Mouse (Mus musculus): ENCODE data around the gene Asna1. TPM values are rescaled to one million over a fixed set of nuclear protein-coding genes. Genes with fewer than 3 reads are reported as not detected.

The Asna1 gene
- polyA plus RNA-seq, 1 experiment from 2014 or later, result 154 TPM

GRCm38 (mm10) chr8:85023846-85024245 is 1.2 kb downstream of the Asna1 start:
- H3K36me3 ChIP-seq (ENCODE audit: insufficient read depth, low read length), result peaks cover 27% of the 10 kb centered on the region

GRCm38 (mm10) chr8:85021514-85022055 is 3.5 kb downstream of the Asna1 start:
- no peak for ATAC-seq (ENCODE audit: low FRiP score, low TSS enrichment)
- H3K9ac ChIP-seq (replicated peaks; ENCODE audit: low read length), result no peak overlapping the region
- peaks cover 19% of the 10 kb centered on the region for H3K4me1 ChIP-seq (ENCODE audit: insufficient read depth, low read length)
- H3K27ac ChIP-seq (ENCODE audit: low read length), result no peak overlapping the region
- H3K9me3 ChIP-seq (ENCODE audit: low read length), result no peaks in the 10 kb centered on the region
- H3K27me3 ChIP-seq (ENCODE audit: insufficient read depth, low read length), result no peaks in the 10 kb centered on the region
- H3K4me3 ChIP-seq (ENCODE audit: low read length), result no peak overlapping the region
- 95% methylated on average over 3 of the region's 3 CpGs for WGBS
- H3K4me2 ChIP-seq (replicated peaks; ENCODE audit: low read depth, low read length), result no peak overlapping the region
- peaks cover 40% of the 10 kb centered on the region for H3K36me3 ChIP-seq (ENCODE audit: insufficient read depth, low read length)

More at GRCm38 (mm10) chr8:85023846-85024245, 1.2 kb downstream of the Asna1 start:
- no peak overlapping the region for H3K9ac ChIP-seq (replicated peaks; ENCODE audit: low read length)
- peak overlapping the region; percentile 83; the same call in 1 of the 2 replicates for H3K4me2 ChIP-seq (replicated peaks; ENCODE audit: low read depth, low read length)
- peaks cover 30% of the 10 kb centered on the region for H3K4me1 ChIP-seq (ENCODE audit: insufficient read depth, low read length)
- ATAC-seq (ENCODE audit: low FRiP score, low TSS enrichment), result no peak
- H3K4me3 ChIP-seq (ENCODE audit: low read length), result peak overlapping the region; percentile 73; the same call in 1 of the 2 replicates
- 93% methylated on average over 3 of the region's 3 CpGs for WGBS
- H3K27ac ChIP-seq (ENCODE audit: low read length), result no peak overlapping the region
- H3K27me3 ChIP-seq (ENCODE audit: insufficient read depth, low read length), result no peaks in the 10 kb centered on the region
- H3K9me3 ChIP-seq (ENCODE audit: low read length), result no peaks in the 10 kb centered on the region

- Histone ChIP-seq H3K9ac (replicated peaks; ENCODE audit: low read length) (no peak overlapping the region), H3K4me2 (replicated peaks; ENCODE audit: low read depth, low read length) (no peak overlapping the region), H3K4me1 (ENCODE audit: insufficient read depth, low read length) (no peaks in the 10 kb centered on the region), H3K27ac (ENCODE audit: low read length) (no peak overlapping the region), H3K9me3 (ENCODE audit: low read length) (no peaks in the 10 kb centered on the region), H3K4me3 (ENCODE audit: low read length) (no peak overlapping the region), H3K36me3 (ENCODE audit: insufficient read depth, low read length) (peaks cover 30% of the 10 kb centered on the region), H3K27me3 (ENCODE audit: insufficient read depth, low read length) (peaks cover 15% of the 10 kb centered on the region)
- ATAC-seq (ENCODE audit: low FRiP score, low TSS enrichment), result no peak
- WGBS, result 61% methylated on average over 5 of the region's 5 CpGs
These were observed 7.9 kb downstream of the Asna1 start for GRCm38 (mm10) chr8:85017209-85017608.

GRCm38 (mm10) chr8:85016724-85017123 is 8.4 kb downstream of the Asna1 start:
- H3K36me3 ChIP-seq (ENCODE audit: insufficient read depth, low read length), result peaks cover 26% of the 10 kb centered on the region
- ATAC-seq (ENCODE audit: low FRiP score, low TSS enrichment), result no peak
- H3K27ac ChIP-seq (ENCODE audit: low read length), result no peak overlapping the region
- H3K9me3 ChIP-seq (ENCODE audit: low read length), result no peaks in the 10 kb centered on the region
- WGBS, result 67% methylated on average over 10 of the region's 10 CpGs
- no peak overlapping the region for H3K4me2 ChIP-seq (replicated peaks; ENCODE audit: low read depth, low read length)
- H3K9ac ChIP-seq (replicated peaks; ENCODE audit: low read length), result no peak overlapping the region
- peaks cover 15% of the 10 kb centered on the region for H3K27me3 ChIP-seq (ENCODE audit: insufficient read depth, low read length)
- no peaks in the 10 kb centered on the region for H3K4me1 ChIP-seq (ENCODE audit: insufficient read depth, low read length)
- H3K4me3 ChIP-seq (ENCODE audit: low read length), result no peak overlapping the region

- Histone ChIP-seq H3K27me3 (ENCODE audit: insufficient read depth, low read length) (peaks cover 28% of the 10 kb centered on the region), H3K4me1 (ENCODE audit: insufficient read depth, low read length) (no peaks in the 10 kb centered on the region), H3K9me3 (ENCODE audit: low read length) (no peaks in the 10 kb centered on the region), H3K4me2 (replicated peaks; ENCODE audit: low read depth, low read length) (peak within 1 kb of the TSS; percentile 59), H3K9ac (replicated peaks; ENCODE audit: low read length) (peak within 1 kb of the TSS; percentile 40; the same call in 1 of the 2 replicates), H3K27ac (ENCODE audit: low read length) (no peak within 1 kb of the TSS), H3K36me3 (ENCODE audit: insufficient read depth, low read length) (peaks cover 17% of the 10 kb centered on the region), H3K4me3 (ENCODE audit: low read length) (peak within 1 kb of the TSS; percentile 35)
- 43% methylated on average over 2 of the region's 2 CpGs for WGBS
- ATAC-seq (ENCODE audit: low FRiP score, low TSS enrichment), result no peak
These were observed 10.7 kb downstream of the Asna1 start, which contains the start of gene Best2 for GRCm38 (mm10) chr8:85014431-85014830. TSS of gene Best2 (minus strand) at chr8:85014531.

- WGBS, result 6% methylated on average over 26 of the region's 26 CpGs
- peak overlapping the region; percentile 35 for H3K4me3 ChIP-seq (ENCODE audit: low read length)
- peak; percentile 72 for ATAC-seq (ENCODE audit: low FRiP score, low TSS enrichment)
- H3K9me3 ChIP-seq (ENCODE audit: low read length), result no peaks in the 10 kb centered on the region
- peak overlapping the region; percentile 40; the same call in 1 of the 2 replicates for H3K9ac ChIP-seq (replicated peaks; ENCODE audit: low read length)
- peak overlapping the region; percentile 59 for H3K4me2 ChIP-seq (replicated peaks; ENCODE audit: low read depth, low read length)
- H3K36me3 ChIP-seq (ENCODE audit: insufficient read depth, low read length), result peaks cover 8% of the 10 kb centered on the region
- no peaks in the 10 kb centered on the region for H3K4me1 ChIP-seq (ENCODE audit: insufficient read depth, low read length)
- H3K27me3 ChIP-seq (ENCODE audit: insufficient read depth, low read length), result peaks cover 28% of the 10 kb centered on the region
- no peak overlapping the region for H3K27ac ChIP-seq (ENCODE audit: low read length)
These were observed 11.7 kb downstream of the Asna1 start for GRCm38 (mm10) chr8:85013230-85013840.

- Histone ChIP-seq H3K4me1 (ENCODE audit: insufficient read depth, low read length) (no peaks in the 10 kb centered on the region), H3K27me3 (ENCODE audit: insufficient read depth, low read length) (peaks cover 36% of the 10 kb centered on the region), H3K4me3 (ENCODE audit: low read length) (no peak overlapping the region), H3K9me3 (ENCODE audit: low read length) (no peaks in the 10 kb centered on the region), H3K36me3 (ENCODE audit: insufficient read depth, low read length) (no peaks in the 10 kb centered on the region), H3K27ac (ENCODE audit: low read length) (no peak overlapping the region), H3K4me2 (replicated peaks; ENCODE audit: low read depth, low read length) (no peak overlapping the region), H3K9ac (replicated peaks; ENCODE audit: low read length) (no peak overlapping the region)
- 11% methylated on average over 28 of the region's 28 CpGs for WGBS
- no peak; the same call in 1 of the 2 replicates for ATAC-seq (ENCODE audit: low FRiP score, low TSS enrichment)
These were observed 13.8 kb downstream of the Asna1 start for GRCm38 (mm10) chr8:85011242-85011641.

GRCm38 (mm10) chr8:85007686-85008085 is 17.4 kb downstream of the Asna1 start:
- H3K4me3 ChIP-seq (ENCODE audit: low read length), result 0 out of 2 replicates have a peak overlapping the region, but pooled peaks have one; percentile 3
- no peak overlapping the region for H3K4me2 ChIP-seq (replicated peaks; ENCODE audit: low read depth, low read length)
- no peaks in the 10 kb centered on the region for H3K4me1 ChIP-seq (ENCODE audit: insufficient read depth, low read length)
- no peaks in the 10 kb centered on the region for H3K36me3 ChIP-seq (ENCODE audit: insufficient read depth, low read length)
- H3K9me3 ChIP-seq (ENCODE audit: low read length), result no peaks in the 10 kb centered on the region
- H3K27me3 ChIP-seq (ENCODE audit: insufficient read depth, low read length), result peaks cover 23% of the 10 kb centered on the region
- peak overlapping the region; percentile 25; the same call in 1 of the 2 replicates for H3K9ac ChIP-seq (replicated peaks; ENCODE audit: low read length)
- WGBS, result 10% methylated on average over 25 of the region's 25 CpGs
- no peak for ATAC-seq (ENCODE audit: low FRiP score, low TSS enrichment)
- no peak overlapping the region for H3K27ac ChIP-seq (ENCODE audit: low read length)

- H3K36me3 ChIP-seq (ENCODE audit: insufficient read depth, low read length), result 0 out of 2 replicates have a peak, but pooled peaks cover 4% of the 10 kb centered on the region
- H3K4me3 ChIP-seq (ENCODE audit: low read length), result no peak overlapping the region
- 0 out of 2 replicates have a peak overlapping the region, but pooled peaks have one; percentile 13 for H3K9ac ChIP-seq (replicated peaks; ENCODE audit: low read length)
- peak; percentile 76 for ATAC-seq (ENCODE audit: low FRiP score, low TSS enrichment)
- 0 out of 2 replicates have a peak overlapping the region, but pooled peaks have one; percentile 10 for H3K4me2 ChIP-seq (replicated peaks; ENCODE audit: low read depth, low read length)
- H3K4me1 ChIP-seq (ENCODE audit: insufficient read depth, low read length), result peaks cover 6% of the 10 kb centered on the region
- 8% methylated on average over 19 of the region's 19 CpGs for WGBS
- no peaks in the 10 kb centered on the region for H3K9me3 ChIP-seq (ENCODE audit: low read length)
- H3K27ac ChIP-seq (ENCODE audit: low read length), result no peak overlapping the region
- no peaks in the 10 kb centered on the region for H3K27me3 ChIP-seq (ENCODE audit: insufficient read depth, low read length)
These were observed 27.3 kb downstream of the Asna1 start for GRCm38 (mm10) chr8:84997649-84998295.

Data from kidney, embryonic 16.5 days (tissue).